Mouse (Mus musculus): ENCODE measurements around the gene Rgs14.

The Rgs14 gene

DNA sequence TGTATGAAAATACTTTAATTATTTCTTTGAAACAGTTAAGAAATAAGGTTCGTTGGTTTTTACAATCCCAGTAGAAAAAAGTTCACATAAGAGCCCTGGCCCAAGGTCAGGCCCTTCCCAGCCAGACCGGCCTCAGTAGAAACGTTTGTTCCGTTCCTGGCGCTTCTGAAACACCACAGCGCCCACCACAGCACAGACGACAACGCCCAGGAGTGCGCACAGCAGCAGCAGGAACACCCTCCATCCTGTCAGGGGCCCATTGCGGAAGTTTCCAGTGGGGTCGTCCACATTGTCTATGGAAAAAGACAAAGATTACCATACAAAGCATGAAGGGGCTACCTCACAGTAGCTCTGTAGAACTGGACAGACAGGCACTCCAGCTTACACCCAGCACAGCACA is 22.8 kb upstream of the Rgs14 start:
- DNase-seq = no peak

DNA sequence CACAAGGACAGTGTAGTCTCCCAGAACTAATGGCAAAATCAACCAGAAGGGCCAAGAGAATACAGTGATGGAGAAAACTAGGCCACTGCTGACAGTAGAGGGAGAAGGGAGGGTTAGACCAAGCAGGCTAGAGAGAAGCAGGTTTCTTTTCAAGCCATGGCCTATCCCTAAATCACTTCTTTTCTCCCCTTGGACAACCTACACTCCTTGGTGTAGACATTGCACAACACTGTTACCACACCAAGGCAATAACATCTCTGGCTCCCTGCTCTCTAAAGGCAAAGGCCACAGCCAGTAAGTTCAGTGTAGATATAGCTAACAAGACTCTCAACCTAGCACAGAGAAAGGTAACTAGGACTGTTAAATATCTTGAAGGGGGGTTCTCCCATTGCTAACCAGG is 8.4 kb upstream of the Rgs14 start:
- DNase-seq = no peak

DNA sequence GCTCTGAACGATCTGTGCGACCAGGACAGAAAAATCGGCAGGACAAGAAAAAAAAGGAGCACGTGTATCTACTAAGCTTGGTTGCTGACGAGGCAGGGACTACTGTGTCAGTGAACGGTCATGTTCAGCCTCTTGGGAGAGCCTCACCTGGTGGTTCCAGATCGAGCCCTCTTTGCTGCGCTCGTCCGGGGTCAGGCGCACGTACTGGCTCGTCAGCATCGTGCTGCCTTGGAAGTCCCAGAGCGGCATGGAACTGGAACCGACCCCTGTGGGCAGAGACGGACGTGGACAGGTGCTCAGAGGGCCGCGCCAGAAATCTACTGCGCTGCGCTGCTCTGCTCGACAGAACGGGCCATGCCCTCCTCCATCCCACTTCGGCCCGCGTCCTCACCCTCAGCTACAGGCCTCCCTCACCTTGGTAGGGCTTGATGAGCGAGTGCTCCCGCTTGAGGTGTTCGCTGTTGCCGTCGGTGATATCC is 7.5 kb upstream of the Rgs14 start:
- DNase-seq = no peak

- DNase-seq = peak; percentile 98
Observed at GRCm38 (mm10) chr13:55362453-55363060, 7.0 kb upstream of the Rgs14 start, which contains the start of gene Lman2. TSS of gene Lman2 (minus strand) at chr13:55362783.

DNA sequence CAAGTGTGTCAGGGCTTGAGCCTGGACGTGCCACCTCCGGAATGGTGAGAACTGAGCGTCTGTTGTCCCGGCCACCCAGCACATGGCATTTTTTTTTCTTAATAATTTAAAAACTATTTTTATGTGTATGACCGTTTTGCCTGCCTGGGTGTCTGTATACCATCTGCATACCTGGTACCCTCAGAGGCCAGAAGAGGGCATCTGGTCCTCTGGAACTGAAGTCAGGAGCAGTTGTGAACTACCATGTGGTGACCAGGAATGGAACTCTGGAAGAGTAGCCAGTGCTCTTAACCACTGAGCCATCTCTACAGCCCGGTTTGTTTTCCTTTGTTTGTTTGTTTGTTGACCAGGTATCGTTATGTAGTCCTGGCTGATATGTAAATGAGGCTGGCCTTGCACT is 1.1 kb upstream of the Rgs14 start:
- DNase-seq = no peak

GRCm38 (mm10) chr13:55370234-55370633 is 702 bp downstream of the Rgs14 start:
- no peak for DNase-seq

DNA sequence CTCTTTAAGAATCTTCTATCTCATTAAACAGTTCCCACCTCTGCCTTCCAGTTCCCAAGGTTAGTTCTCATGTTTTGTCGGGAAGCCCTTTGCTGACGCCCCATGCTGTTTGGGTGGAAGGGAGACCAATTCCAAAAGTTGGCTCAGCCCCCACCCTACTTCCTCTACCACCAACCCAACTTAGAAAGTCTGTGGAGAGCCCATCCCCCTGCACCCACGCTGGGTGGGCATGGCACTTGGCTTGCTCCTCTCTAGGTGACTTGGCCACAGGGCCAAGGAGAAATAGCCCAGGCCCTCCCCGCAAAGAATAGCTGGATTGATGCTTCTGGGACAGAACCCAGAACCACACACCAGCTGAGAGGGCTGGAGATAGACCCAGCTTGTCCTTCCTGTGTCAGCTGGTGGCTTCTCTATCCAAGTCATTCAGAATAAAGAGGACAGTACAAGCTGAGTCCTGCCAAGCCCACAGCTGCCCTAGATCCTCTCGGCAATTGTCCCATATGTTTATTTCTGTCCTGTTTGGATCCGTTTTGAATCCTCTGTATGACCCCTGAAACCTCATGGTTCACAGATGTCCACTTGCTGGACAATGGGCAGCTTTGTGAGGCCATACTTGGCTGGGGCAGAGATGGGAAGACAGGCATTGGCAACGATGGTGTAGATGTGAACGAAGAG is 1.6 kb downstream of the Rgs14 start:
- DNase-seq = peak; percentile 49

DNA sequence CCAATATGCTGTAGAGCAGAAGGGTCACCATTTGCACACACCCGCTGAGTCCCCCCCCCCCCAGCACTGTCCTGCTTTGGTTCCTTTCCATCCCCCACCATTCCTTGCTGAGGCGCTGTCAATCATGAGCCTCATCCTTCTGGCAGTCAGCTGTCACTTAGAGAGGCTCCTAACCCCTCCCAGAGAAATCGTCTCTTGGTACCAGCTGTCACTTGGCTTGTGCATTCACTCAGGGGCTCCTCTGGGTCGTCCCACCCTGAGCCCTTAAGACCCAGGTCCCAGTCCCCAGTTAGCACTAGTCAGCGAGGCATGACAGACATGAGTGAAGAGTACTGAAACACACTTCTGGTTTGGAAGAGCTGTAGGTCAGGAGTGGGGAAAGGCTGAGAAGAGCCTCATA is 2.2 kb downstream of the Rgs14 start:
- DNase-seq = no peak

DNA sequence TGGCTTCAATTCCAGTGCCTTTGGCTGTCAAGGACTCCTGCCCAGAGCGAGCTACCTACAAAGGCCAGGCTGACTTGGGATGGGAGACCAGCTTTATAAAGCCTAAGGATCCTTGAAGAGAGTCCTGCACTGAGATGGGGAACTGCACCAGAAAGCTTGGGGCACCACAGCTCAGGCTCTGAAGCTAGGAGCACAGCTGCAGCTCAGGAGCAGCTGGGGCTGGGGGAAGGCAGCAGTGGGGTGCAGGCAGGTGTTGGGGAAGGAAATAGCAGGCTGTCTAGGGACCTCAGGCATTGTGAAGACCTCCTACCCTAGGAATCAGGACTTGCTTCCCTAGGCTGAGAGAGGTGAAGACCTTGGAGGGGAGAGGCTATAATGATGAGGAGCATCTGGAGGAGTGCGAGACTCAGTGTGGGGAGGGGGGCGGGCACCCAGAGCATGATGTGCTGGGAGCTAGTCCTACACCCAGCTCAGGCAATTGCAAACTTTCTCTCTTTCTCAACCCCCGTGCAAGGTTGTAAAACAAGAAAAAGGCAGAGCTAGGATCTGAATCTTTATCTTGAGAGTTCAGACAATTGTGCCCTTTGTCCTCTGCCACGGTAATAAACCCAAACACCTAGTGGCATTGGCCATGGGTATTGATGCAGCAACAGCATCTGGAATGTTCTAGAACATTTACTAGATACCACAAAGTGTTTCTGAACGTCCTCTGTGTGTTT is 4.8 kb downstream of the Rgs14 start:
- no peak for DNase-seq

DNA sequence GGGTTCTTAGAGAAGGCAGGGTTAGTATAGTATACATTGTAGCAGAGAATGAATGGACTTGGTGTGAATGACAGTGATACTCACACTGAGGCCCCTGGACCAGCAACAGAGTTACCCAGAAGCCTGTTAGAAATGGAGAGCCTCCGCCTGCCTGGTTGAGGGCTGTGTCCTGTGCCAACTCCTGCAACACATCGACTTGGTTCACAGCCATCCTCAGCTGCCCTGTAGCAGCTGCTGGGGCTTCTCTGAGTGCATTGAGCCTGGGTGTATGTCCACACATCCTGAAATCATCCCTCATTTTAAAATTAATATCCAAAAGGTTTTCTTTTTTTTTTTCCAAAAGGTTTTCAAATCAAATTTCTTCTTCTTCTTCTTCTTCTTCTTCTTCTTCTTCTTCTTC is 6.3 kb downstream of the Rgs14 start:
- no peak for DNase-seq

- no peak for DNase-seq
Observed at GRCm38 (mm10) chr13:55378907-55379580, 9.5 kb downstream of the Rgs14 start.

GRCm38 (mm10) chr13:55381790-55382189 is 12.3 kb downstream of the Rgs14 start:
- no peak for DNase-seq

GRCm38 (mm10) chr13:55390644-55391043 is 21.1 kb downstream of the Rgs14 start:
- DNase-seq = no peak

GRCm38 (mm10) chr13:55391626-55392029 is 22.1 kb downstream of the Rgs14 start:
- DNase-seq = no peak

GRCm38 (mm10) chr13:55392933-55393332 is 23.4 kb downstream of the Rgs14 start:
- no peak for DNase-seq

- no peak for DNase-seq
Observed at GRCm38 (mm10) chr13:55398088-55398487, 28.6 kb downstream of the Rgs14 start, which contains the start of gene Slc34a1. TSS of gene Slc34a1 (plus strand) at chr13:55398187.

DNA sequence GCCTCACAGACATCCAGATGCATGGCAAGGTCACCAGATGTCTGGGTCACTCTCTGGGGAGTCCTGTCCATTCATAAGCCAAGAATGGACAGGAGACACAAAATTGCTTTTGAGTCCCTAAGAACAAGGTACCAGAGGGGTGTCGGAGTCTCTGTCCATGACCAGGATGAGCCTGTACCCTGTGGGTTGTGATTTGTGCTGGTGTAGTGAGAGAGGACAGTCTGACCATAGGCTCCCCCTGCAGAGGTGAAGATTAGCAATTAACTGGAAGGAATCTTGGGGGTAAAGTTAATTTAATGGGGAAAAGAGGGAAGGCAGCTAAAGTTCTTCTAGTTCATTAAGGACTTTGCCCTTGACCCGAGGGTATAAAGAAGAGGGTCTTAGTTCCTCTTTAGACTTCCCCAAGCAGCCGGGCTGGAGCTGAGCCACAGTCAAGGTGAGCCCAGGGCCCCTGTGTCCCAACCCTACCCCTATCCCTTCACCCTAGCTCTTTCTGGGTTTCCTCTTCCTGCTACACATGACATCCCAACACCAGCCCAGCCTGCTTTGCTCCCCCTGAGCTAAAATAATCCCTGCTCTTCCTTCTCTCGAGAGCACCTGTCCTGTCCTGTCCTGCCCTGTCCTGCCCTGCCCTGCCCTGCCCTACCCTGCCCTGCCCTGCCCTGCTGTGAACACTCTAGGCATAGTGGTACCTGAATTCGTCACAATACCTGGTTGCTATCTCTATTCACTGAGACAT is 29.9 kb downstream of the Rgs14 start:
- no peak for DNase-seq

DNA sequence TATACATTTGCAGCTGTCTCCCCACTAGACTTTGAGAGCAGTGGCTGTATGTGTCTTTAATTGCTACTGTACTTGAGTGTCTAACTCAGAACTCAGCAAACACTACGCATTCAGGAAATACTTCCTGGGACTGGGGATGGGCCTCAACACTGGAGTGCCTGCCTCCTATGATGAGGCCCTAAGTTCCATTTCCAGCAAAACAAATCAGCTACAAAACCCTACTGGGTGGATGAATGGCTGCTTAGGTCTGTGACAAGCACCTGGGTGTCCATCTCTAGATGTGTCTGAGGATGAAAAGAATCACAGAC is 30.5 kb downstream of the Rgs14 start:
- no peak for DNase-seq

DNA sequence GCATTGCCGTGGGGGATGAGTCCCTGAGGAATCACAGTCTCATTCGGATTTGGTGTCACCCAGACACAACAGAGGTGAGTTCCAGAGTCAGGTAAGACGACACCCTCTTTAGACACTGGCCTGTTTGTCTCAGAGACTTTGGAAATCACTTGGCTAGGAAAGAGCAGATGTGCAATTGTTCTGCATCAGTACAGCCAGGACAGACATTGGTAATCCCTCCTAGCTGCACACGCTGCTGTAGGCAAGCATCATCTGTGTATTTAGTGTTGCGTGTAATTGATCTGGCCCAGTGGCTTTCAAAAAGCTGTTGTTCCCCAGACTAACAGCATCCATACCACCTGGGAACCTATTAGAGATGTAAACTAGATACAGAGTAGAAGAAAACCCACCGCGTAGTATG is 33.7 kb downstream of the Rgs14 start:
- no peak for DNase-seq

DNA sequence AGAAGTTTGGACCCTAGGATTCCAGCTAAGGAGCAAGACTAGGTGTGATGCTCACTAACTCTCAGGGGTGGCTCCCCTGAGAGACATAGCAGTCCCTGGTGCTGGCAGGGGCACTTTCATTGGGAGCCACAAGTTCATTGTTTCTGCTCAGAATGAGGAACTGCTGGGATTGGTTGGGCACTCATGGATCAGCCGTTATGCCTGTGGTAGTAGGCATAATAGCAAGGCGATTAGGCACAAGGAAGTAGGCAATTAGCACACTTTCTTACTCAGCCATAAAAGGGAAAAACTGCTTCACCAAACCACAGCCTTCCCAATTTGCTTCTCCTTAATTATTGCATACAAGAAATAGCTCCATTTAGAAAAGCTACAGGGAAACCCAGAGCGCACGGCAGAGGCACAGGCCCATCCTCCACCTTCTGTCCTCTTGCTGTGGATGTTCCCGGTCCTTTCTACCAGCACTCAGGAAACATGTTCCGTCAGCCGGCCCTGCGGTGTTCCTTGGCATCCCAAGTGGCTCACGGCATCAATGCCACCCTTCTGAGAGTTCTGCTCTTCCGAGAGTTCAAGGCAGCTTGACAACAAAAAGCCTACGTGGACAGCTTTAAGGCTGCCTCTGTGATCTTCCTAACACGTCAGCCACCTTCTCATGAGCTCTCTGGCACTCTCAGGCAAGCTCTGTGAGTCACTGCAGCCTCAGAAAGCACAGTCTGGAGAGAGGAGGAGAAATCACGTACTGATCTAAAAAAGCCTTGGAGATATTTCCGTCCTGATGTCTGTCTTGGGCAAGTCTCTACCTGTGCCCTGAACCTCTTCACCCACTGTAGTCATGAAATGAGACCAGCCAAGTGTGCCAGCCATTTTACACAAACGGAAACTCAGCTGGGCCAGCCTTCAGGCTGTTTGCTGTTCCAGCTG is 34.7 kb downstream of the Rgs14 start:
- no peak for DNase-seq

DNA sequence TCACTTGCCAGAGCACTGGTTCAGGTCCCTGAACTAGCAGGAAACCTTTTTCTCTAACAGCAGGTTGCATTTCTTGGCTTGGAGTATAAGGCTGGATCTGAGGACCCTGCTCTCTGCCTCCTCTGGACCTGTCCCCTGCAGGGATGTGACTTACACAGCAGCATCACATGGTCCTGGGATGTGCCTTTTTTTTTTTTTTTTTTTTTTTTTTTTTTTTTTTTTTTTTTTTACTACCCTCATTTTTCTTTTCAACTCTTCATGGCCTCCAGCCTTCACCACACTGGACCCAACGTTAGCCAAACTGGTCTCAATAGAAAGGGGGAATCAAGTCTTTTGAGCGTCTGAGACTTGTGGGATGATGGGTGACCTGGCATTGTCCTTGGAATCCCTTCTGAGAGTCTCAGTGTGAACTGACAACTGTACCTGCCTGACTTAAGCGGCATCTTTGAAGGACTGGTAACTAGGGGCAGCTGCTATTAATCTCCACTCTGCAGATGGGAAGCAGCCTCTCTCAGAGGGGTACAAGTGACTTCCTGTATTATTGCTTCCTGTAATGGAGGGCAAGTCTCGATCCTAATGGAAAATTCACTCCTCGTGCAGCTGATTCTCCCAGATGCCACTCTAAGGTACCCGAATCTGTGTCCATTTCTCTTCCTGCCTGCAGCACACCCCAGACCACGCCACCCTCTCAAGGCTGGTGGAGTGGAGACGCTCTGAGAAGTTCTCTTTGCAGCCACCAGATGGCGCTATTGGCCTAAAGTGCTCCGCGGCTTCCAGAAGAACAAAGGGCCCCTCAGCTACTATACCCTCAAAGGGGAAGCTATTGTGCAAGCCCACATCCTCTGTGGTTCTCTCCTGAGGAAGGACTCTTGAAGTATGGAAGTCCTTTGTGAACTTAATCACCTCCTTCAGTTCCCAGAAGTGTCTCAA is 35.6 kb downstream of the Rgs14 start:
- DNase-seq = peak; percentile 51
